Mouse (Mus musculus): ENCODE data around the gene Emc6. TPM values are rescaled to one million over a fixed set of nuclear protein-coding genes. Genes with fewer than 3 reads are reported as not detected.

The Emc6 gene
- polyA plus RNA-seq, 1 experiment, result 34.9 TPM

DNA sequence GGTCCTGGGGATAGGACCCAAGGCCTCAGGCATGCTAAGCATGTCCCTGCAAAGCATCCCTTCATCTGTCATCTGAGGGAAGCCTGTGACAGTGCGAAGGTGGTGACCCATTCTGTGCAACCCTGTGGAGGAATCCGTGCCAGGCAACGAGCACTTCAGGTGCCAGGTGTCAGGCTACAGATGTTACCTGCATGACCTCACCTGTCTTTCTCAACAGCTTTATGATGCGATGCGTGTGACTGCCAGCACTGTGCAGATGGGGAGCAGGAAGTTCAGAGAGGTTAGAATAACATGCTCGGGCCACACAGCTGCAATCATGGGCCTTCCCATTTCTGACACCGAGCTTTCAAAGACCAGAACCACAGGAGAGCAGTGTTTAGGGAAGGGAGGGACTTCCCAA is 28.4 kb upstream of the Emc6 start:
- TF ChIP-seq POLR2A (IDR thresholded peaks at IDR 0.05; ENCODE audit: borderline replicate concordance, control insufficient read depth, low read depth, low read length), result no peak
- no peak for TF ChIP-seq CTCF (IDR thresholded peaks at IDR 0.05; ENCODE audit: control insufficient read depth, insufficient read depth, low read length)
- H3K27ac ChIP-seq (ENCODE audit: control insufficient read depth, insufficient read depth, low read depth, low read length, poor library complexity), result no peak overlapping the region
- WGBS, result 76% methylated on average over 7 of the region's 7 CpGs
- no peak overlapping the region for H3K4me3 ChIP-seq (replicated peaks; ENCODE audit: control insufficient read depth, low read depth, low read length)
- H3K4me1 ChIP-seq (ENCODE audit: control insufficient read depth, insufficient read depth, low read length), result no peaks in the 10 kb centered on the region

DNA sequence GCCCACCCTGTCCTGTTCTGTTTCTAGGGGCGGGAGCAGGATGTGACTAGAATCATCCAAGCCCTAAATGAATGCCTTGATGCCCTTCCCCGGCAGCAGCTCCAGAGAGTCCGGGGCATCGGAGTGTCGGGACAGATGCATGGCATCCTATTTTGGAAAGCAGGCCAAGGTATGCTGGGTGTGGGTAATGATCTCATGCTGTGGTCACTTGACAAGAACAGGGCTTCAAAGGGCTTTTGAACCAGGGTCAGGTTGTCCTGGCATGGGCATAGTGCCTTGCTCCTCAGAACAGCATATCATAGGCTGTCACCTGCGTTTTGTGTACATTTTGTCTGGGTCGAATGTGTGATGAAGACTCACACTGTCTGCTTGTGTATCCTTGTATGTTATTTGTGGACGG is 27.1 kb upstream of the Emc6 start:
- no peaks in the 10 kb centered on the region for H3K4me1 ChIP-seq (ENCODE audit: control insufficient read depth, insufficient read depth, low read length)
- no peak overlapping the region for H3K27ac ChIP-seq (ENCODE audit: control insufficient read depth, insufficient read depth, low read depth, low read length, poor library complexity)
- no peak for TF ChIP-seq POLR2A (IDR thresholded peaks at IDR 0.05; ENCODE audit: borderline replicate concordance, control insufficient read depth, low read depth, low read length)
- no peak for TF ChIP-seq CTCF (IDR thresholded peaks at IDR 0.05; ENCODE audit: control insufficient read depth, insufficient read depth, low read length)
- no peak overlapping the region for H3K4me3 ChIP-seq (replicated peaks; ENCODE audit: control insufficient read depth, low read depth, low read length)
- WGBS, result 86% methylated on average over 8 of the region's 8 CpGs

DNA sequence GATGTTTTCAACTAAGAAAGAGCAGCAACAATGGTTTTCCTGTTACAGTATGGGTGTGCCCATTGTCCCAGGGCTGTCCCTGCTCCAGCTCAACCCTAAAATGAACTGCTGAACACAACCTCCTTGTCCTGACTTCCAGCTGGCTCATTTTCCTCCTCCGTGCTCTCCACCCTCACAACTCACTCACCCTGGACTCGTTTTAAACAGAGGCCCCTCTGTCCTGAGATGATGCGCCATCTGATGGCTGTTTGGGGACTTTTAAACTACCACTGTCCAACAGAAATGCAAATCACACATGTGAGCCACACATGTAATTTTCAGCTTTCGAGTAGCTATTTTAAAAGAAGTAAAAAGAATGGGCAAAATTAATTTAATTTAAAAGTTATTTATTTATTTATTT is 24.8 kb upstream of the Emc6 start:
- Histone ChIP-seq H3K27ac (ENCODE audit: control insufficient read depth, insufficient read depth, low read depth, low read length, poor library complexity) (no peak overlapping the region), H3K4me3 (replicated peaks; ENCODE audit: control insufficient read depth, low read depth, low read length) (no peak overlapping the region), H3K4me1 (ENCODE audit: control insufficient read depth, insufficient read depth, low read length) (no peaks in the 10 kb centered on the region)
- 52% methylated on average over 4 of the region's 4 CpGs for WGBS
- TF ChIP-seq CTCF (IDR thresholded peaks at IDR 0.05; ENCODE audit: control insufficient read depth, insufficient read depth, low read length), result no peak; the same call in 1 of the 2 replicates
- TF ChIP-seq POLR2A (IDR thresholded peaks at IDR 0.05; ENCODE audit: borderline replicate concordance, control insufficient read depth, low read depth, low read length), result no peak

DNA sequence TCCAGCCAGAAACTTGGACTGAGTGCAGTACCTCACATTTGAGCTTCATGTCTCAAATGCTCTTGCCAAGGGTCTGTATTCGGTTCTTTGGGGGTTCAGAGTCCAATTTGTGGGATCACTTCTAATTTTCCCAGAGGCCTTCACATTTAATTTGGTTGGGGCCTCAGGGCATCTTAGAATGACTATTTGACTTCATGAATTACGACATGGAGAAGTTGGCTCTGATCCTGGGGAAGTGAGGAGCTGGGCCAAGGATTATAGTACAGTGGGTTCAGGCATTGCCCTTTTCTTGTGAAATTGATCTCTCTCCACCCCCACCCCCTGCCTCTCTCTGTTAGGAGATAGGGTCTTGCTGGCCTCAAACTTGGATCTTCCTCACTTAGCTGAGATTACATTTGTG is 24.2 kb upstream of the Emc6 start:
- Histone ChIP-seq H3K4me1 (ENCODE audit: control insufficient read depth, insufficient read depth, low read length) (no peaks in the 10 kb centered on the region), H3K4me3 (replicated peaks; ENCODE audit: control insufficient read depth, low read depth, low read length) (no peak overlapping the region), H3K27ac (ENCODE audit: control insufficient read depth, insufficient read depth, low read depth, low read length, poor library complexity) (no peak overlapping the region)
- TF ChIP-seq CTCF (IDR thresholded peaks at IDR 0.05; ENCODE audit: control insufficient read depth, insufficient read depth, low read length) (no peak), POLR2A (IDR thresholded peaks at IDR 0.05; ENCODE audit: borderline replicate concordance, control insufficient read depth, low read depth, low read length) (no peak)
- 69% methylated on average over 2 of the region's 2 CpGs for WGBS

DNA sequence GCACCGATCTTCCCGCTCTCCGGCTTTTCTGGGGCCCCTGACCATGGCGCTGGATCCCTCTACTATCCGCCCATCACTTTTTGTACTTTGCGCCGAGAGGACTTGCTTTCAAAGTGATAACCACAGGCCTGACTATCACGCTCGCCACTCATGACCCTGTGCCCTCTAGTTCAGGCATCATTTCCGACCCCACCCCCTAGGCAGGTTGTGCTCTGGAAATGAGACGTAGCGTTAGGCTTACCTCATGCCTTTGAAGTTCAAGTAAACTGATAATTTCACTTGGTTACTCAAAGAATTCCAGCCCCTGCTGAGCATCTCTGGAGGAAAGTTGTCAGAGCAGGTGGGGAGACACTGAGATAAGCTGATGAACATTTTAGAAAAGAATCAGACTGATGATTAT is 23.0 kb upstream of the Emc6 start:
- peak overlapping the region; percentile 92 for H3K4me3 ChIP-seq (replicated peaks; ENCODE audit: control insufficient read depth, low read depth, low read length)
- TF ChIP-seq POLR2A (IDR thresholded peaks at IDR 0.05; ENCODE audit: borderline replicate concordance, control insufficient read depth, low read depth, low read length), result no peak
- no peak for TF ChIP-seq CTCF (IDR thresholded peaks at IDR 0.05; ENCODE audit: control insufficient read depth, insufficient read depth, low read length)
- H3K4me1 ChIP-seq (ENCODE audit: control insufficient read depth, insufficient read depth, low read length), result no peaks in the 10 kb centered on the region
- H3K27ac ChIP-seq (ENCODE audit: control insufficient read depth, insufficient read depth, low read depth, low read length, poor library complexity), result no peak overlapping the region
- 1% methylated on average over 12 of the region's 12 CpGs for WGBS

DNA sequence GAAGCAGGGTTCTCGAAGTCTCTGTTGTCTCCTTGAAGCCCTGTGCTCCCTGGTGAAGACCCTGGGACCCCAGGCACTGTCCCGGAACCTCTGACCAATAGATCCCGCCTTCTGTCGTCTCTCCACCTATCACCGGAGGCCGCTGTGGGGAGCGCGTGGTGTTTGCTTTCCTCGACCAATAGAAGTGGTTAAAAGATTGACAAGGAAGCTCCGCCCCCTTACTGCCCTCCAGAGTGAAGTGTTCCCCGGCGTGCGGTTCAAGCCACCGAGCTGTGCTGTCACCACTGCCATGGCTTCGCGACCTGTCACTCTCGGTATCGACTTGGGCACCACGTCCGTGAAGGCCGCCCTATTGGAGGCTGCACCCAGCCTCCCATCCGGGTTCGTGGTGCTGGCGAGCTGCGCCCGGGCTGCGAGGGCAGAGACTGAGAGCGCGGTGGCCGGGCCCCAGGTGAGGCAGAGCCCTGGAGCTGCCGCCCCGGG is 22.4 kb upstream of the Emc6 start, which contains the start of gene Shpk:
Gene Shpk, plus strand, starts transcription at position 231 of the 483 bp plus-strand sequence.
- Histone ChIP-seq H3K4me1 (ENCODE audit: control insufficient read depth, insufficient read depth, low read length) (no peaks in the 10 kb centered on the region), H3K27ac (ENCODE audit: control insufficient read depth, insufficient read depth, low read depth, low read length, poor library complexity) (peak within 1 kb of the TSS; percentile 51), H3K4me3 (replicated peaks; ENCODE audit: control insufficient read depth, low read depth, low read length) (peak within 1 kb of the TSS; percentile 92)
- WGBS, result under 1% methylated on average over 32 of the region's 32 CpGs
- TF ChIP-seq CTCF (IDR thresholded peaks at IDR 0.05; ENCODE audit: control insufficient read depth, insufficient read depth, low read length) (no peak), POLR2A (IDR thresholded peaks at IDR 0.05; ENCODE audit: borderline replicate concordance, control insufficient read depth, low read depth, low read length) (peak; percentile 77; the same call in 1 of the 2 replicates)

DNA sequence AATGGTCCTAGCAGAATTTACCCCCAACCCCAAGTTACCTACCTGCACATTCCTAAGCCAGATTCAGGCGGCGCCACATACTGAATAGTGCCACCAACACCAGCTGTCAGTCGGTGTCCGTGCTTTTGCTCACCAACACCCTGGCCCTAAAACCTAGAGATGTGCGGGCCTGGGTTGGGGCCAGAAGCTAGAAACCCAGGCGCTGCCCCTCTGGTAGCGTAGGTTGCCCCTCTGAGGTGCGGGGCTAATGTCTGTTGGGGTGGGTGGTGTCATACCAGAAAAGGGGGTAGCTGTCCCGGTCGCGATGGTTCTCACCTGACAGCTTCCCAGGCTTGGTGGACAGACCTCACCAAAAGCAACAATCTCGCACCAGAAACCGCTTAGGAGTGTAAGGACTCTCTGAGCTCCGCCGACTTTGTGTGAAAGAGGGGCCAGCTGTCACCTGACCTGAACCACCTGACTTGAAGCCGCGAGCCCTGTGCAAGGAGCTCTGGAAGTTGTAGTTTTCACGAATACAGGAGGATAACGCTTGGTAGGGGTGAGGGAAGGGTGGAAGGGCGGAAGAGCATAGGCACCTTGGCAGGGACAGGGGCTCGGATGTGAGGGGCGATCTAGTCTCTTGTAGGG is 21.9 kb upstream of the Emc6 start, which contains the start of gene Ctns:
Gene Ctns, minus strand, starts transcription at position 440 of the 627 bp plus-strand sequence.
- peak within 1 kb of the TSS; percentile 51 for H3K27ac ChIP-seq (ENCODE audit: control insufficient read depth, insufficient read depth, low read depth, low read length, poor library complexity)
- peak within 1 kb of the TSS; percentile 92 for H3K4me3 ChIP-seq (replicated peaks; ENCODE audit: control insufficient read depth, low read depth, low read length)
- no peaks in the 10 kb centered on the region for H3K4me1 ChIP-seq (ENCODE audit: control insufficient read depth, insufficient read depth, low read length)
- under 1% methylated on average over 22 of the region's 22 CpGs for WGBS
- TF ChIP-seq POLR2A (IDR thresholded peaks at IDR 0.05; ENCODE audit: borderline replicate concordance, control insufficient read depth, low read depth, low read length) (no peak), CTCF (IDR thresholded peaks at IDR 0.05; ENCODE audit: control insufficient read depth, insufficient read depth, low read length) (no peak)

DNA sequence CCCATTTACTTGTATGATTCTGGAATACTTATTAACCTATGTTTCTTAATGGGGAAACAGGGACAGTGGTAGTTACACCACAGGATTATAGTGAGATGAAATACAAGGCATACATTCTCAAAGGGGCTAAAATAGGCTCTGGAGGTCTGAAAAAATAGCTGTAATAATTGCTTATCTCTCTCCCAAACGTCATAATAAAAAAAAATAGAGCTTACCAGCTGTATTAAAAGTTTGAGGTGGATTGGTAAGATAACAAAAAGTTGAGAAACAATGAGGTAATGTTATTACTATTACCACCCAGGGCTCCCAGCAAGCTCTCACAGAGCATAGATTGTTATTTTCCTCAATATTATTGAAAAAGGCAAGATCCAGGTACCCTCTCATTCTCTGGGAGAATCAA is 21.4 kb upstream of the Emc6 start:
- no peaks in the 10 kb centered on the region for H3K4me1 ChIP-seq (ENCODE audit: control insufficient read depth, insufficient read depth, low read length)
- no peak overlapping the region for H3K27ac ChIP-seq (ENCODE audit: control insufficient read depth, insufficient read depth, low read depth, low read length, poor library complexity)
- TF ChIP-seq CTCF (IDR thresholded peaks at IDR 0.05; ENCODE audit: control insufficient read depth, insufficient read depth, low read length) (no peak), POLR2A (IDR thresholded peaks at IDR 0.05; ENCODE audit: borderline replicate concordance, control insufficient read depth, low read depth, low read length) (no peak)
- 5% methylated on average over 1 of the region's 1 CpGs for WGBS
- H3K4me3 ChIP-seq (replicated peaks; ENCODE audit: control insufficient read depth, low read depth, low read length), result peak overlapping the region; percentile 92
